Mouse (Mus musculus) kidney, adult 18-20 months (tissue): ENCODE data around the gene Pih1d1.
A peak's percentile ranks its signal among the peaks of the same experiment; 100 is the strongest.

Experiments used
- DNase-seq: peaks from one replicate; pipeline ENCODE4 v3.0.0; 2021

Gene Pih1d1

DNA sequence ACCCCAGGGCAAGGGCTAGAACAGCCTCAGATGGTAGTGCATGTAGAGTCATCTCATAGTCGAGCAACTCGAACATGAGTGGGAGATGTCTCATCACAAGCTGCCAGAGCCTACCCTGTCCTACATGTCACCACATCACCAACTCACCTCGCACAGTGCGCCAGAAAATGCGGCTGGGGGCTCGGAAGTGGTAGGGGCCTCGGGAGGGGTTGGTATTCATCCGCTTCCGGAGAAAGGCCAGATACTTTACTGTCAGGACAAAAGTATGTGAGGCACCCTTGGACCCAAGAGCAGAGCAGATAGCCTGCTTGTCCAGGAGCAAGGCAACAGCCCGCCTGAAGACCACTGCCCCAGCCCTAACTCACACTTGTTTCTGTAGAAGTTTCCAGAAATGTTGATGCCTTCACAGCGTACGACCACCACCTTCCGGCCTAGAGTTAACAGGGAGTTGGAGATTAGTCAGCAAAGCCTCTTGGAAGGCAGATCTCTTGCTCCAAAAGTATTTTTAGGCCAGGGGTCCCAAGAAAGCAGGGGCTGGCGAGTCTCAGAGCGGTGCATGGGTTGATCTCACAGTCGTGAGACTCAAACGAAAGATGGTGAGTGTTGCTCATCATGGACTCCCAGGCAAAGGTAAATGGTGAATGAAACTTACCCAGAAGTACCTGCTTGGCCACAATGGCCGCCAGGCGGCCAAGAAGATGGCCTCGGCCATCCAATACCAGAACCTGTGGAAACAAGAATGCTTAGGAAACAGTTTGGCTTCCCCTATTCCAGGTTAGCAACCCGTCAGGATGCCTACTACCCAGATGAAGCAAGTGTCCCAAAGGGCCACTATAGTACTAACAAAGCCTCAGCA, 27.0 kb upstream of the Pih1d1 start:
- DNase-seq: no peak

DNA sequence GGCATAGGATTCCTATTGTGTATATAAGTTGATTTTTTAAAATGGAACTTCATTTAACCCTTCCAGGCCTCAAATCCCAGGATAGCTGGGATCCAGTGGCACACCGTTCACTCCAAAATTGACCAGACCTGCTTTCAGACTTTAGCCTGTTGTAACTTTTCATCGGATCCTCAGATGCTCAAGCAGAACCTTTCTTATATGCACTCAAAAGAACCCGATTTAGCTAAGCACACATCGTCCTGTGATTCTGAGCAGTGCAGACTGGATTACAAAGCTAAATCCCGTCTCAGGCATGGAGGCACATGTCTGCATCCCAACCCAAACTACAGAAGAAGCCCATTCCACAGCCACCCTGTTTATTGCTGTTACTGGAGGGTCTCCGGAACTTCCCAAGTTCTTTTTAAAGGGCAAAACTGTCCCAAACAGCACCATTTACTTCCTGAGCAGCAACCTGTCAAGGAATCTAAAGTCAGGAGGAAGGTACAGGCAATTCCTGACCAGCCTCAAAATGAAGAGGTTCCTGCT, 26.3 kb upstream of the Pih1d1 start:
- DNase-seq: no peak

- DNase-seq: peak; percentile 97
Measured at GRCm38 (mm10) chr7:45128624-45129246, 25.4 kb upstream of the Pih1d1 start, which contains the start of gene Rpl13a. TSS of gene Rpl13a (minus strand) at chr7:45128761.

GRCm38 (mm10) chr7:45129318-45129717, 24.8 kb upstream of the Pih1d1 start:
- DNase-seq: no peak

DNA sequence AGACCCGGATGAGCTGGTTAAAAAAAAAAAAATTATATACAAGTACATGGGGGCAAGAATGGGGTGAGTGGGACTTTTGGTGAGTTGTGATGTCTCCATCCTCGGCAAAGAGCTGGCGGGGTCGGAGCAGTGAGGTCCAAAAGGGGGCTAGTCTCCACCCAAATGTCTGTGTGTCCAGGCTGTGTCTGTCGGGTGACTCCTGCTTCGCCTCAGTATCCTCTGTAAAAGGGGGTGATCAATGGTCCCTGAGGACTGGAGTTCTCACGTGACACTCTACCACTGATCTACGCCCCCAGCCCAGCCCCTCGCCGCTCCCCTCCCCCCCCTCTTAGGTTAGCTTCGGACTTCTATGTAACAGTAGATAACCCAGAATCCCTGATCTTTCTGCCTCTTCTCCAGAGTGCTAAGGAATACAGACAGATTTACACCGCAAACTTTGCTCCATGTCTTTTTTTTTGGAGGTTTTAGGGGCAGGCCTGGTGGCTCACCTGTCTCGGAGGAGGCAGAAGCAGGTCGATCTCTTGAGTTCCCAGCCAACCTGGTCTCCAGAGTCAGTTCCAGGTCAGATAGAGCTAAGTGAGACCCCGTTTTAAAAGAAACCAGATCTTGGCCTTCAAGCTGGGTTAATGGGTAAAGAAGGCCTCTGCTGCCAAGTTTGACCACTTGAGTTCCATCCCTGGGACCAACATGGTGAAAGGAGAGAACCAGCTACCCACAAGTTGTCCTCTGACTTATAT, 24.2 kb upstream of the Pih1d1 start:
- no peak for DNase-seq

- DNase-seq: no peak
Measured at GRCm38 (mm10) chr7:45131850-45132249, 22.3 kb upstream of the Pih1d1 start.

- DNase-seq: no peak
Measured at GRCm38 (mm10) chr7:45133446-45134159, 20.5 kb upstream of the Pih1d1 start.

DNA sequence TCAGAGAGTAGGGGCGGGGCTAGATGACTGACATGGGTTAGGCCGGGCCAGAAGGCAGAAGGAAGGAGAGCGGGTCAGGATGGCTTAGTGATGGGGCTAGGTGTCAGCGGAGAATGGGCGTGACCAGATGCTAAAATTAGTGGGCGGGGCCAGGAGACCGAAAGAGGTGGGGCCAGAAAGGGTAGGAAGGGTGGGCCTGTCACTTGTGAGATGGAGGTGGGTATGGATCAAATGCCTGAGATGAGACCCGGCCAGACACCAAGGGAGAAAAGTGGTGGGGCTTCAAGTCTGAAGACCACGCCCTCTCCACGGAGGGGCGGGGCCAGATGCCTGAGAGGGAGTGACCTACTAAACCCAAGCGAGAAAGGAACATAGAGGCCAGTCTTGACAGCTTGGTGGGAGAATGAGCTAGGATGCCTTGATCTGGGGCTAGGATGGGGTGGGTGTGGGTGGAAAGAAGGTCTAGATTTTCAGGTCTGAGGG, 19.5 kb upstream of the Pih1d1 start:
- DNase-seq: peak; percentile 42

GRCm38 (mm10) chr7:45135370-45135769, 18.7 kb upstream of the Pih1d1 start:
- no peak for DNase-seq

DNA sequence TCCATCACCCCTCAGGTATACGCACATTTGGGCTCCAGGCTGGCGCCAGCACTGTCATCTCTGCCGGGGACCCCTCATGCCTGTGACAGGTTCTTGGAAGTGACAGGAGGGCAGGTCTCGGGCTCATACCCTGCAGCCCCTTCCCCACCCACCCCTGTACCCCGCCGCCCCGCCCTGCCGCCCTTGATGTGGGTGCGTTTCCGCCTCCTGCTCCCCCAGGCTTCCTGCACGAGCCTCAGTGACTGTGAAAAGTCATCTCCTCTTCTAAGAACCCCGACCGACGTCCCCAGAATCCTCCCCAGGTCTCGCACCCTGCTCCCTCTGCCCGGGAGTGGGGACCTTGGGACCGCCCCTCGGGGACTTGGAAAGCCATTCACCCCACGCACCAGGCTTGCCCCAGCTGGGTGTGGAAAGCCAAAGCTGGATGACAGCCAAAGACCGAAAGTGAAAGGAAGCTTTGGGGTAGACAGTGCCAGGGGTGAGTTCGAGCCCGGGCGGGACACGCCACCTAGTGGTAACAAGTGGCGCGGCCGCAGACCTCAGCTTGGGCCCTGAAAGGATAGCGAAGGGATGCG, 18.0 kb upstream of the Pih1d1 start, which contains the start of the genes Gm45713 and Flt3l:
TSS of gene Gm45713 (minus strand) at position 239 of the 575 bp plus-strand sequence.
TSS of gene Flt3l (minus strand) at position 440 of the 575 bp plus-strand sequence.
- peak; percentile 94 for DNase-seq

- no peak for DNase-seq
Measured at GRCm38 (mm10) chr7:45137171-45138006, 16.7 kb upstream of the Pih1d1 start.

GRCm38 (mm10) chr7:45138403-45138802, 15.7 kb upstream of the Pih1d1 start:
- DNase-seq: no peak

DNA sequence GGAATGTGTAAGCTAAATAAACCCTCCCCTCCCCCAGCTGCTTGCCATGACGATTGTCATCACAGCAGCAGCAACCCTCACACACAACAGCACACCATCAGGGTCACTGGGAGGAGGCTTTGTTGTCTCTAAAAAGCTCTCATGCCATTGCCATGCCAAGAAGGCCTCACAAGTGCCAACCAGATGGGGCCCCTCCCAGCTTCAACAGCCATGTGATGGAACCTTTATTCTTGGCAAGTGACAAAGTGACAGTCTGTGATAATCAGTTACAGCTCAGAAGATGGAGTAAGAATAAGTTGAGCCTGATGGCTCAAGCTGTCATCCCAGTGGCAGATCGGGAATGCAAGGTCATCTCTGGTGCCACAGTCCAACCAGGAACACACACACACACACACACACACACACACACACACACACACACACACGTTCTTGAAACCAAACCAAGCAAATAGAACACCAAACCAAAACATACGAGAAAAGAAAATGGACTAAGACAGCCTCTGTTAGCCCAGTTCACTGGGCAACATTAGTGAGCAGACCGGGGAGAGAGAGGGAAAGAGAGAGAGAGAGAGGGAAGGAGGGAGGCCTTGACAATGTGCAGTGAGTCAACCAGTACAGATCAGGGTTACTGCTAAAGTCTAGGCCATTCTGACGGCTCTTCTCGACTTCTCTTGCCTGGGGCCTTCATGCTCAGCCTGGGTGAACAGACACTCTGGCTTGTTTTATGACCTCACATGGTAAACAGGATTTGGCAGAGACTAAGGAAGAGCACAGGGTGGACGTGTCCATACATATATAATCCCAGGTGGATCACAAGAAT, 14.0 kb upstream of the Pih1d1 start:
- DNase-seq: no peak

DNA sequence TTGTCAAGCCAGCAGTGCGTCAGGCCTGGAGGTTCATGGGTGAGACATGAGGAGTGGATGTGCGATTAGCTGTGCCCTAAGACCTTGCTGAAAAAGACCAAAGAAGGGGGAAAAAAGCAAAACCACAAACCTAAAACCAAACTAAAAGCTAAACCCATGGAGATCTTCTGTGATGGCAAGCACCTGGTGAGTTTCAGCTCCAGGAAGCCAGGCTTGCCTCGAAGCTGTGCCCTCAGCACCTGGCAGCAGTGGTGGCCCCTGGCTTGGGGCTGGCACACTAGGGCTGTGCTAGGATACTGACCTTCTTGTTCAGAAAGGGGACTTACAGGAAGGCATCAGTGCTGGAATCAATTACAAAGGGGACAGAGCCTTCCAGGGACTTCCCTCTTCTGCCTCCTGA, 12.8 kb upstream of the Pih1d1 start:
- no peak for DNase-seq

DNA sequence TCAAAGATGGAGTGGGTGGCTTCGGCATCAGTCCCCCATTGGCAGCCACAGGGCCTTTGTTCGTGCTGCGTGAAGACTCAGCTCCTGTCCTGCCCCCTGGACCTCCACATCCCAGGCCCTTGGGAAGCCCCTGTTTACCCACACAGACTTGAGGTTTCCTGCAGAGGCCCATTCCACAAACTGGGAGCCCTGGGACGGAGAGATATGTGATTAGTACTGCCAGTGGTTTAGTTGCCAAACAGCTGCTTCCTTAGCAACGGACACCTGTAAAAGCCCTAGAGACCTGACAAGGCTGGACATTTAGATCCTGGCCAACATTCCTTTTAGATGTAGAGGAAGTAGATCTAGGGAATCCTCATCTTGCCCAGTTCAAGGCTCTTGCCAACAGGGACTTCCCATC, 12.2 kb upstream of the Pih1d1 start:
- DNase-seq: no peak

GRCm38 (mm10) chr7:45144368-45145174, 9.5 kb upstream of the Pih1d1 start:
- no peak for DNase-seq

DNA sequence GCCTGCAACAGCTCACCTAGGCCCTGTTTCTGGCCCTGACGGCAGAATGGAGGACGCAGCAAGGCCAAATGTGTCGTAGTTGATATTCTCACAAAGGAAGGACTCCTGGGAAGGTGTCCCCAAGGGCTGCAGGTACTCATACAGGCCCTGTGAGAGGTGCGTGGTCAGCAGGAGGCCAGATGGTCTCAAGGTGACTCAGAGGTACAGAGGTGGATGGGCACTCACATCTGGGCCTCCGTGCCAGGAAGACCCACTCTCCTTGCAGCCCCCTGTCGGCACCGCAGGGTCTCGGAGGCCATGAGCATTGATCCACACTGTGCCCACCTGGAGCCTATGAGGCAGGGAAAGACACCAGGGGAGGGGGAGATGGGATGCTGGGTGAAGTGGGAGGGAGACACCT, 8.6 kb upstream of the Pih1d1 start:
- no peak for DNase-seq

DNA sequence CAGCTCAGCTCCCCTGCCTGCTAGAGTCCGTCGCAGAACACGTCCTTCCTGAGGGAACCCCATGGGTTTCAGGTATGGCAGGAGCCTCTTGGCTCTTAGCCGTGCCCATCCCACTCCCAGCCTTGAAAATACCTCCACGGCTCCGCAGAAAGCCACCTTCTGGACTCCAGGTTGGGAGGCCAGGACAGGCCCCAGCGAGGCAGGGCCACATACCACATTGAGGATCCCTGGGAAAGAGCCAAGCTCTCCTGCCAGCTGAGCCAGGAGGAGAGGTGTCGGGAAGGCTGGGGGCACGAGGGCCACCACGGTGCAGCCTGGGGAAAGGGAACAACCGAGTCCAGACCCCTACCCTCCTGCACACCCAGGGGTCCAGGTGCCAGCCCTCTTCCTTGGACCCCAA, 6.8 kb upstream of the Pih1d1 start:
- peak; percentile 46 for DNase-seq

GRCm38 (mm10) chr7:45147899-45148298, 6.2 kb upstream of the Pih1d1 start:
- peak; percentile 53 for DNase-seq
